Mouse (Mus musculus) urinary bladder, adult 18-20 months (tissue): ENCODE results near the gene Crnn.

Source experiments
- DNase-seq, 2 experiments: peaks; one replicate each; pipeline ENCODE4 v3.0.0; 2022; ENCODE audit warnings: low spot score in 2 of 2, mixed read lengths in 2 of 2

Gene Crnn

DNA sequence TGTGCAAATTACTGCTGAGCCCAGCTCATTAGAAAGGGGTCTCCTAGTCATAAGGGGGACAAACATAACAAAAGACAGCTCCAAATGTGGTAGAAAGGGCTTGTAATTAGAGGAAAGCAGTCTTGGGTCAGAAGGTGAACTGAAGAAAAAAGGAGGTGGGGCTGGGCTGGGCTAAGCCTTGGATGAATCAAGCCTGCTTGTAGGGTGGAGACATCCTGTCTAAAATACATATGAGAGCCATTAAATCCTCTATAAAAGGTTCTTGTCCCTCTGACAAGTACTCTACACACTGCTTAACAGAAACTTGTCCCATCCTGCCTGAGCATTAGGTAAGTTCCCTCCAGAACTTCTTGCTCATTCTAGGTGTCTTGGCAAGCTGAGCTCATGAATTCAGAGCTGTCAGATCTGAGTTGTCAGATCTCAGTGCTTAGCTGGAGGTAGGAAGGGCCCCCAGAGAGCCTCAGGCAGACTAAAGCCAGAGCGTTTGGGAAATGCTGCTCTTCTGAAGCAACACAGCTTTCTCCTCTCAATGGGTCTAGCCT is at the start of gene Crnn:
Gene Crnn, plus strand, starts transcription at position 278 of the 542 bp plus-strand sequence.
- no peak for DNase-seq

- no peak for DNase-seq
Observed at GRCm38 (mm10) chr3:93096447-93096846, 48.1 kb upstream of the Crnn start.

GRCm38 (mm10) chr3:93111668-93112067 is 32.9 kb upstream of the Crnn start:
- DNase-seq = no peak

GRCm38 (mm10) chr3:93114481-93114880 is 30.1 kb upstream of the Crnn start:
- DNase-seq = no peak

- no peak for DNase-seq
Observed at GRCm38 (mm10) chr3:93119101-93119500, 25.5 kb upstream of the Crnn start.

DNA sequence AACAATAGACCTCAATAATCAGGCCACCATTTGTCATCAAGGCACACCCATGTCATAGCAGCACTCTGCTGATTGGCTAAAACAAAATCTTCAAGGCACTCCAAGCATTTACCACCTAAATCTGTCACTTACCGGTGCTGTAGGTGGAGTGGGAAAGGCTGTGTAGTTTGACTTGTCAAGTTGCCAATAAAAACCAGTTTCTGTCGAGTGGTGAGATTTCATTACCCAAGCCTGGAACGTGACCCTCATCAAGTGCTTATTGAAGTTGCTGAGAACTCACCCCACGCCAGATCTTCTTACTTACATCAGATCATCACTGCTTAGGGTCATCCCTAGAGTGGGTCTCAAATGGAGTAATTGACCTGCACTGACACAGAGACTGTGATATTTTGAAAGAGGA is 16.5 kb upstream of the Crnn start:
- no peak for DNase-seq

DNA sequence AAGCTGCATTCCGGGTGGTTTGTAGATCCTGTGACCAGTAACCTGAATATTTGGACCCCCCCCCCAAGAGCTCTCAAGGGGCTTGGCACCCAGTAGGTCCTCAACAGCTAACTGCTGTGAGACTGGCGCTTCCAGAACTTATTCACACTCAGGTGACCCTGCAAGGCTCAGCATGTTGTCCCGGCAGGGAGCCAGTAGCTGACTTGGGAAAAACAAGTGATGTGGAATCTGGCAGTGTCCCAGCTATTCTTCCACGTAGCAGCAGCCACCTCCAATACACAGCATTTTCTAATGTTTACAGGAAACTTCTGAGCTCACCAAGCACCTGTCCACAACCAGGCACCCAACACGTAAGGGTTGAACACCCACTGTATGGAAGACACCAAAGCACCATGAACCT is 15.5 kb upstream of the Crnn start:
- no peak for DNase-seq

DNA sequence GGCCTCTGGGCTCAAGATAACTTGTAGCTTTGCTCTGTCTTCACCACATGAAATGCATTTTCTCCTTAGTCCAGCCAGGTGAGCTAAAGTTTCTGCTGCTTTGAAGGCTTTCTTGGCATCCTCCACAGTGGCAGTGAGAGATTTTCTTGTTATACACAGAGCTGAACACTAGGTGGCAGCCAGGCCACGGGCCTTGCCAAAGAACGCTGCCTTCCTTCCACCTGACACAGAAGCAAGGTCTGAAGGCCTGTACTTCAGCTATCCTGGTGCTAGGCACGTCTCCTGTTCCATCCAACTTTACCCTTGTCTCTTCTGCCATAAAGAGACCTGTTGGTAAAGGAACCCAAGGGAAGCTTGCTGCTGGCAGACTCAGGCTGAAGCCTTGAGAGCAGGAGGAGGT is 14.1 kb upstream of the Crnn start:
- peak in 1 of 2 experiments; percentile 22 for DNase-seq

- DNase-seq = no peak
Observed at GRCm38 (mm10) chr3:93162502-93162901, 17.9 kb downstream of the Crnn start.

- DNase-seq = no peak
Observed at GRCm38 (mm10) chr3:93162996-93163592, 18.5 kb downstream of the Crnn start.

DNA sequence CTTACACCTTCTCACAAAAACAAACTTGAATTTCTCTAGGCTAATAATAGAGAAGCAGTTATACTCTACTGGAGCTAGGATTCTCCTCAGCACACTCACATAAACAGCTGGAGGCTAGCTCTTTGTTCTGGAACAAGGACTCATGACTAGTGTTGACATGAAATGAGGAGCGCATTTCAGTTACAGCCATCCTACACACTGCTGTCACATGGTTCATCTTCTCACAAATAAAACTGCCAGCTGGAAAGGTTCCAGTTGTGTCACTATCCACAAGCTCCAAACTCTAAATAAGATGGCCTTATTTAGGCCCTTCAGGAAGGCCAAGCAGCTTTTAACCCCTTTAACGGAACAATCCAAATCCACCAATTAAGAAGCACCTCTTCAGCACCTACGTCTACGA is 36.3 kb downstream of the Crnn start:
- no peak for DNase-seq

DNA sequence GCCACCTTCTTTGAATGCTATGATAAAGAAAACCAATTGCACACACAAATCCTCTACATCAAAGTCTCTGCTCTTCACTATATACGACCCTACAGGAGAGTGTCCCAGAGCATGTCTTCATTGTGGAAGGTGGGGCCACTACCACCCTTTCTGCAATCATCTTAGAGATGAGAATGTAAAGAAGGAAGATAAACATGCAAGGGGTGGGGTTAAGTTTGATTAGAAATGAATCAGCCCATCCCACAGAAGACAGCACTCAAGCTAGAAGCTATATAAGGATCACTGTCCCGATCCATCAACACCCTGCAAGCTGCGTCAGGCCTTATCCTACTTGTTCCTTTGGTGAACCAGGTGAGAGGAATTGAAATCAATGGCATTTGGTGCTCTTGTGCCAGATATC is 52.4 kb downstream of the Crnn start, which contains the start of gene Flg2:
Gene Flg2, plus strand, starts transcription at position 301 of the 400 bp plus-strand sequence.
- no peak for DNase-seq
